20 mouse cellular contexts compared by ENCODE assay signal in genomic region chr2:70873168-70873567, GRCm38 (mm10). TPM values are rescaled to one million over a fixed set of nuclear protein-coding genes. Genes with fewer than 3 reads are reported as not detected.
DNase-seq lines count a peak whose midpoint lies in the region; ATAC-seq and TF ChIP-seq lines count a peak whose summit lies in the region.
"Had no signal": no experiment of that assay in that cellular context is flagged by ENCODE, and none has a peak within 500 bp of the region (broad histone marks: within the 10 kb centered on the region; RNA-seq: fewer than 3 reads in every experiment).

No protein-coding gene starts in this region.

- H3K9ac ChIP-seq in liver, postnatal 0 days (replicated peaks): no peak overlapping the region
- no peak overlapping the region for H3K9ac ChIP-seq in liver, embryonic 12.5 days
- H3K9ac ChIP-seq in MEL (ENCODE audit: control insufficient read depth, low read depth, low read length, poor library complexity, severe bottlenecking): peak overlapping the region; percentile 4; the same call in 1 of the 2 replicates
- H3K9ac ChIP-seq: embryonic facial prominence, embryonic 12.5 days; forebrain, embryonic 13.5 days; forebrain, embryonic 15.5 days; forebrain, postnatal 0 days had no signal

- 58% methylated on average over 5 of the region's 5 CpGs for WGBS in liver, postnatal 0 days (ENCODE audit: insufficient replicate concordance)
- WGBS in liver, embryonic 12.5 days (ENCODE audit: insufficient replicate concordance): 39% methylated on average over 5 of the region's 5 CpGs

- no peaks in the 10 kb centered on the region for H3K79me2 ChIP-seq in MEL (ENCODE audit: control insufficient read depth, insufficient read depth, low read length, poor library complexity)

- H3K27me3 ChIP-seq in liver, postnatal 0 days (ENCODE audit: insufficient read depth, low read length): no peaks in the 10 kb centered on the region
- H3K27me3 ChIP-seq in liver, embryonic 12.5 days (replicated peaks): peaks cover 5% of the 10 kb centered on the region; the same call in 1 of the 2 replicates
- no peaks in the 10 kb centered on the region for H3K27me3 ChIP-seq in G1E (ENCODE audit: insufficient read depth, low read length)
- H3K27me3 ChIP-seq in MEL (ENCODE audit: control insufficient read depth in 1 of 2, insufficient read depth in 2 of 2, low read length in 2 of 2): no peaks in the 10 kb centered on the region
- H3K27me3 ChIP-seq: embryonic facial prominence, embryonic 12.5 days; forebrain, embryonic 13.5 days; forebrain, embryonic 15.5 days had no signal

- ATAC-seq in liver, postnatal 0 days: no peak
- ATAC-seq in liver, embryonic 12.5 days: no peak
- ATAC-seq in G1E (ENCODE audit: extremely low read depth, insufficient number of reproducible peaks, low FRiP score, poor library complexity, severe bottlenecking): 0 out of 2 replicates have a peak, but pooled peaks have one; percentile 15
- peak; percentile 29 for ATAC-seq in megakaryocyte-erythroid progenitor cell, adult 5-6 weeks (replicated peaks; ENCODE audit: low FRiP score, low TSS enrichment, poor library complexity, severe bottlenecking)
- ATAC-seq: forebrain, embryonic 13.5 days; forebrain, embryonic 15.5 days; forebrain, postnatal 0 days had no signal

- no peak for TF ChIP-seq RAD21 in MEL (IDR thresholded peaks at IDR 0.05; ENCODE audit: low read depth, low read length)

- peaks cover 4% of the 10 kb centered on the region; the same call in 1 of the 2 replicates for H3K4me1 ChIP-seq in liver, postnatal 0 days (ENCODE audit: insufficient read depth)
- H3K4me1 ChIP-seq in liver, embryonic 12.5 days: peaks cover 24% of the 10 kb centered on the region
- H3K4me1 ChIP-seq in G1E (ENCODE audit: insufficient read depth, low read depth, low read length) (peaks cover 67% of the 10 kb centered on the region), MEL (ENCODE audit: control insufficient read depth in 1 of 2, insufficient read depth in 2 of 2, low read length in 2 of 2) (peaks cover 17 to 28% of the 10 kb centered on the region in 2 experiments)
- H3K4me1 ChIP-seq: embryonic facial prominence, embryonic 12.5 days had no signal

- no peak overlapping the region for H3K4me2 ChIP-seq in liver, postnatal 0 days (ENCODE audit: low read depth, low read length)
- H3K4me2 ChIP-seq in liver, embryonic 12.5 days: no peak overlapping the region
- H3K4me2 ChIP-seq: embryonic facial prominence, embryonic 12.5 days; forebrain, embryonic 13.5 days; forebrain, embryonic 15.5 days had no signal

- DNase-seq in liver, postnatal 0 days: no peak
- DNase-seq in G1E (ENCODE audit: low spot score): no peak
- DNase-seq in MEL (ENCODE audit: low read depth, low spot score): peak; percentile 59
- DNase-seq in layer of hippocampus, adult 9-10 months (ENCODE audit: low spot score): no peak
- DNase-seq in lung, postnatal 10 days: no peak
- DNase-seq: adrenal gland, adult 2 months; adrenal gland, postnatal 10 days; adrenal gland, postnatal 25 days; cerebellum, adult 11 months; cerebellum, adult 18-20 months; cerebellum, adult 8-10 months; cerebellum, adult 9-11 months; cerebellum, postnatal 36 days; forebrain, postnatal 0 days had no signal

- TF ChIP-seq CTCF in liver, postnatal 0 days (IDR thresholded peaks at IDR 0.05; ENCODE audit: low read depth): no peak
- TF ChIP-seq CTCF in G1E (IDR thresholded peaks at IDR 0.05; ENCODE audit: low read depth, low read length) (no peak), MEL (IDR thresholded peaks at IDR 0.05 in 2 of 3, conservative IDR thresholded peaks at IDR 0.05 in 1 of 3; ENCODE audit: control insufficient read depth in 1 of 3, insufficient read depth in 1 of 3, low read depth in 2 of 3, low read length in 3 of 3, poor library complexity in 1 of 3, severe bottlenecking in 1 of 3) (no peak)

- no peaks in the 10 kb centered on the region for H3K9me3 ChIP-seq in liver, postnatal 0 days (ENCODE audit: low read length)
- no peaks in the 10 kb centered on the region for H3K9me3 ChIP-seq in liver, embryonic 12.5 days (replicated peaks)
- no peaks in the 10 kb centered on the region for H3K9me3 ChIP-seq in G1E (replicated peaks)
- H3K9me3 ChIP-seq in MEL (replicated peaks; ENCODE audit: insufficient read depth, low read length): no peaks in the 10 kb centered on the region
- H3K9me3 ChIP-seq: embryonic facial prominence, embryonic 10.5 days; embryonic facial prominence, embryonic 12.5 days; forebrain, embryonic 13.5 days; forebrain, embryonic 15.5 days had no signal

- TF ChIP-seq EP300 in liver, postnatal 0 days (IDR thresholded peaks at IDR 0.05; ENCODE audit: low read depth): peak; percentile 32; the same call in 1 of the 2 replicates
- TF ChIP-seq EP300 in MEL (IDR thresholded peaks at IDR 0.05; ENCODE audit: low read depth in 1 of 2, low read length in 2 of 2): peak; percentile 80 to 85

- H3K27ac ChIP-seq in liver, postnatal 0 days (ENCODE audit: low read depth): no peak overlapping the region
- H3K27ac ChIP-seq in liver, embryonic 12.5 days: no peak overlapping the region
- no peak overlapping the region for H3K27ac ChIP-seq in MEL (ENCODE audit: control insufficient read depth, low read depth, low read length)
- H3K27ac ChIP-seq: embryonic facial prominence, embryonic 10.5 days; embryonic facial prominence, embryonic 12.5 days; forebrain, embryonic 13.5 days; forebrain, embryonic 15.5 days had no signal

- H3K4me3 ChIP-seq in liver, postnatal 0 days (ENCODE audit: low read depth, low read length): no peak overlapping the region
- H3K4me3 ChIP-seq in liver, embryonic 12.5 days: no peak overlapping the region
- H3K4me3 ChIP-seq in G1E (ENCODE audit: low read depth, low read length) (no peak overlapping the region), MEL (ENCODE audit: control insufficient read depth in 1 of 2, insufficient read depth in 1 of 2, low read depth in 2 of 2, low read length in 2 of 2) (peak overlapping the region; percentile 25 to 56; a peak in 3 of 4 replicates)
- H3K4me3 ChIP-seq: embryonic facial prominence, embryonic 10.5 days; embryonic facial prominence, embryonic 12.5 days; forebrain, embryonic 13.5 days; forebrain, embryonic 15.5 days had no signal

- no peaks in the 10 kb centered on the region for H3K36me3 ChIP-seq in liver, postnatal 0 days (replicated peaks; ENCODE audit: insufficient read depth, low read length)
- H3K36me3 ChIP-seq in liver, embryonic 12.5 days: no peaks in the 10 kb centered on the region
- no peaks in the 10 kb centered on the region for H3K36me3 ChIP-seq in G1E (replicated peaks)
- H3K36me3 ChIP-seq in MEL (ENCODE audit: control insufficient read depth in 1 of 2, insufficient read depth in 2 of 2, low read length in 2 of 2): peaks cover 0 to 21% of the 10 kb centered on the region in 2 experiments; a peak in 2 of 4 replicates
- H3K36me3 ChIP-seq: embryonic facial prominence, embryonic 10.5 days; embryonic facial prominence, embryonic 12.5 days; forebrain, embryonic 15.5 days had no signal

- TF ChIP-seq POLR2A in MEL (IDR thresholded peaks at IDR 0.05; ENCODE audit: control insufficient read depth in 1 of 2, insufficient read depth in 1 of 2, low read depth in 1 of 2, low read length in 2 of 2, poor library complexity in 1 of 2): no peak

TF ChIP-seq in MEL, 35 proteins besides CTCF, POLR2A, EP300 and RAD21 (continues in another document):
- TF ChIP-seq ELF1 (IDR thresholded peaks at IDR 0.05; ENCODE audit: low read depth, low read length) (no peak), HCFC1 (IDR thresholded peaks at IDR 0.05; ENCODE audit: low read depth, low read length) (no peak), RCOR1 (IDR thresholded peaks at IDR 0.05; ENCODE audit: low read depth, low read length) (peak; percentile 24; the same call in 1 of the 2 replicates), KAT2A (conservative IDR thresholded peaks at IDR 0.05; ENCODE audit: low read depth, low read length) (no peak), POLR2AphosphoS5 (IDR thresholded peaks at IDR 0.05; ENCODE audit: borderline replicate concordance, low read depth, low read length) (no peak), ZMIZ1 (IDR thresholded peaks at IDR 0.05; ENCODE audit: low read depth, low read length) (no peak), POLR2AphosphoS2 (IDR thresholded peaks at IDR 0.05; ENCODE audit: low read length) (no peak), TCF12 (IDR thresholded peaks at IDR 0.05; ENCODE audit: low read depth, low read length) (peak; percentile 61), E2F4 (IDR thresholded peaks at IDR 0.05; ENCODE audit: borderline replicate concordance, low read depth, low read length) (no peak), BHLHE40 (IDR thresholded peaks at IDR 0.05; ENCODE audit: borderline replicate concordance, low read depth, low read length) (no peak), ZKSCAN1 (IDR thresholded peaks at IDR 0.05; ENCODE audit: low read depth, low read length) (no peak), GATA1 (IDR thresholded peaks at IDR 0.05; ENCODE audit: low read depth, low read length) (peak; percentile 41; the same call in 1 of the 2 replicates), MYB (IDR thresholded peaks at IDR 0.05; ENCODE audit: low read depth, low read length) (peak; percentile 91), CHD1 (IDR thresholded peaks at IDR 0.05; ENCODE audit: low read depth, low read length) (no peak), NRF1 (IDR thresholded peaks at IDR 0.05; ENCODE audit: insufficient read depth, low read depth, low read length, poor library complexity, severe bottlenecking) (no peak), SMC3 (IDR thresholded peaks at IDR 0.05; ENCODE audit: low read depth, low read length) (no peak), SIN3A (IDR thresholded peaks at IDR 0.05; ENCODE audit: low read length) (no peak), ETS1 (IDR thresholded peaks at IDR 0.05; ENCODE audit: low read depth, low read length) (no peak), USF2 (IDR thresholded peaks at IDR 0.05; ENCODE audit: borderline replicate concordance in 1 of 2, insufficient read depth in 1 of 2, low read depth in 1 of 2, low read length in 2 of 2) (no peak), GABPA (IDR thresholded peaks at IDR 0.05; ENCODE audit: low read depth, low read length) (no peak), CHD2 (IDR thresholded peaks at IDR 0.05; ENCODE audit: low read length) (no peak), TAL1 (IDR thresholded peaks at IDR 0.05; ENCODE audit: low read length) (no peak)

RNA-seq across cellular contexts. Expression of gene Tlk1, which starts 47.6 kb away (rescaled TPM):
- 23.2 and 25.3 TPM in 2 replicates for polyA plus RNA-seq in liver, postnatal 0 days (2015; fragmentation: Nextera tagmentation; extraction: Ambion mirVana)
- 53.9 and 57.4 TPM in 2 replicates for polyA plus RNA-seq in liver, embryonic 12.5 days (2016; fragmentation: Nextera tagmentation; extraction: Ambion mirVana)
- total RNA-seq in G1E (2014; fragmentation: Nextera tagmentation) (132 and 165 TPM in 2 replicates), G1E (2017) (84.9 and 96.2 TPM in 2 replicates), MEL (2012; rRNA removed) (20.5 and 23.6 TPM in 2 replicates)
- polyA plus RNA-seq in G1E (2012) (29.3 and 35.1 TPM in 2 replicates), MEL (2012; ENCODE audit: insufficient read depth in 1 of 2, insufficient read length in 2 of 2, low read depth in 1 of 2, low replicate concordance in 2 of 2, missing spikeins in 1 of 2) (10 to 100 TPM; 56.6 to 57.0 TPM)
- total RNA-seq in megakaryocyte-erythroid progenitor cell, adult 5-6 weeks (2014; fragmentation: Nextera tagmentation): 128 and 150 TPM in 2 replicates
- total RNA-seq in megakaryocyte-erythroid progenitor cell, adult 5-6 weeks (2017): 112 and 121 TPM in 2 replicates

Comparison
In these comparisons a context has a peak if more than half of its experiments do, and no peak if none do; other contexts are left out.
1. ATAC-seq: peak in G1E (single experiment) and megakaryocyte-erythroid progenitor cell, adult 5-6 weeks (single experiment); none in liver, postnatal 0 days (single experiment) and liver, embryonic 12.5 days (single experiment).
2. H3K4me3 ChIP-seq: peak in MEL (2 of 2); none in liver, postnatal 0 days (single experiment), liver, embryonic 12.5 days (single experiment) and G1E (single experiment).